Mouse (Mus musculus): Measurements from ENCODE around the gene Sec22c. TPM values are rescaled to one million over a fixed set of nuclear protein-coding genes. Genes with fewer than 3 reads are reported as not detected.

Gene Sec22c
- polyA plus RNA-seq, 1 experiment from 2014 or later: 7.4 TPM

GRCm38 (mm10) chr9:121682037-121682680, 23.1 kb downstream of the Sec22c start:
- ATAC-seq (replicated peaks; ENCODE audit: low FRiP score, low read depth) (no peak), DNase-seq (ENCODE audit: low spot score) (no peak)
- no peak for TF ChIP-seq CTCF (IDR thresholded peaks at IDR 0.05; ENCODE audit: low read depth)
- Histone ChIP-seq H3K36me3 (ENCODE audit: insufficient read depth, low read length) (peaks cover 7% of the 10 kb centered on the region; the same call in 1 of the 2 replicates), H3K4me2 (ENCODE audit: low read length) (no peak overlapping the region), H3K27ac (no peak overlapping the region), H3K27me3 (ENCODE audit: insufficient read depth, low read length) (no peaks in the 10 kb centered on the region), H3K4me3 (replicated peaks; ENCODE audit: low read depth, low read length) (no peak overlapping the region), H3K9me3 (replicated peaks; ENCODE audit: low read length) (no peaks in the 10 kb centered on the region), H3K4me1 (replicated peaks; ENCODE audit: insufficient read depth, low read length) (no peaks in the 10 kb centered on the region), H3K9ac (ENCODE audit: low read depth, low read length) (no peak overlapping the region)
- WGBS: 80% methylated on average over 18 of the region's 18 CpGs

- H3K27me3 ChIP-seq (ENCODE audit: insufficient read depth, low read length): no peaks in the 10 kb centered on the region
- no peak overlapping the region for H3K4me2 ChIP-seq (ENCODE audit: low read length)
- H3K4me1 ChIP-seq (replicated peaks; ENCODE audit: insufficient read depth, low read length): no peaks in the 10 kb centered on the region
- DNase-seq (ENCODE audit: low spot score) (no peak), ATAC-seq (replicated peaks; ENCODE audit: low FRiP score, low read depth) (no peak)
- H3K27ac ChIP-seq: no peak overlapping the region
- H3K36me3 ChIP-seq (ENCODE audit: insufficient read depth, low read length): peaks cover 7% of the 10 kb centered on the region; the same call in 1 of the 2 replicates
- H3K4me3 ChIP-seq (replicated peaks; ENCODE audit: low read depth, low read length): no peak overlapping the region
- H3K9me3 ChIP-seq (replicated peaks; ENCODE audit: low read length): no peaks in the 10 kb centered on the region
- TF ChIP-seq CTCF (IDR thresholded peaks at IDR 0.05; ENCODE audit: low read depth): no peak
- WGBS: 73% methylated on average over 8 of the region's 8 CpGs
- no peak overlapping the region for H3K9ac ChIP-seq (ENCODE audit: low read depth, low read length)
Measured at GRCm38 (mm10) chr9:121681191-121681590, 24.1 kb downstream of the Sec22c start.

GRCm38 (mm10) chr9:121679549-121679948, 25.7 kb downstream of the Sec22c start:
- no peak overlapping the region for H3K4me3 ChIP-seq (replicated peaks; ENCODE audit: low read depth, low read length)
- no peak overlapping the region for H3K9ac ChIP-seq (ENCODE audit: low read depth, low read length)
- H3K9me3 ChIP-seq (replicated peaks; ENCODE audit: low read length): no peaks in the 10 kb centered on the region
- ATAC-seq (replicated peaks; ENCODE audit: low FRiP score, low read depth) (peak; percentile 65), DNase-seq (ENCODE audit: low spot score) (peak; percentile 87)
- H3K36me3 ChIP-seq (ENCODE audit: insufficient read depth, low read length): peaks cover 3% of the 10 kb centered on the region; the same call in 1 of the 2 replicates
- WGBS: 28% methylated on average over 6 of the region's 6 CpGs
- H3K27ac ChIP-seq: no peak overlapping the region
- no peak overlapping the region for H3K4me2 ChIP-seq (ENCODE audit: low read length)
- H3K4me1 ChIP-seq (replicated peaks; ENCODE audit: insufficient read depth, low read length): no peaks in the 10 kb centered on the region
- TF ChIP-seq CTCF (IDR thresholded peaks at IDR 0.05; ENCODE audit: low read depth): peak; percentile 86
- no peaks in the 10 kb centered on the region for H3K27me3 ChIP-seq (ENCODE audit: insufficient read depth, low read length)

GRCm38 (mm10) chr9:121677476-121677875, 27.8 kb downstream of the Sec22c start:
- Histone ChIP-seq H3K27ac (no peak overlapping the region), H3K9me3 (replicated peaks; ENCODE audit: low read length) (no peaks in the 10 kb centered on the region), H3K4me3 (replicated peaks; ENCODE audit: low read depth, low read length) (no peak overlapping the region), H3K27me3 (ENCODE audit: insufficient read depth, low read length) (no peaks in the 10 kb centered on the region), H3K4me2 (ENCODE audit: low read length) (no peak overlapping the region), H3K9ac (ENCODE audit: low read depth, low read length) (no peak overlapping the region), H3K36me3 (ENCODE audit: insufficient read depth, low read length) (no peaks in the 10 kb centered on the region), H3K4me1 (replicated peaks; ENCODE audit: insufficient read depth, low read length) (no peaks in the 10 kb centered on the region)
- WGBS: 64% methylated on average over 8 of the region's 8 CpGs
- no peak for TF ChIP-seq CTCF (IDR thresholded peaks at IDR 0.05; ENCODE audit: low read depth)
- DNase-seq (ENCODE audit: low spot score): no peak
- no peak for ATAC-seq (replicated peaks; ENCODE audit: low FRiP score, low read depth)

GRCm38 (mm10) chr9:121677069-121677468, 28.2 kb downstream of the Sec22c start:
- Histone ChIP-seq H3K27me3 (ENCODE audit: insufficient read depth, low read length) (no peaks in the 10 kb centered on the region), H3K4me3 (replicated peaks; ENCODE audit: low read depth, low read length) (no peak overlapping the region), H3K36me3 (ENCODE audit: insufficient read depth, low read length) (no peaks in the 10 kb centered on the region), H3K9me3 (replicated peaks; ENCODE audit: low read length) (no peaks in the 10 kb centered on the region), H3K27ac (no peak overlapping the region), H3K4me1 (replicated peaks; ENCODE audit: insufficient read depth, low read length) (no peaks in the 10 kb centered on the region; the same call in 1 of the 2 replicates), H3K9ac (ENCODE audit: low read depth, low read length) (no peak overlapping the region), H3K4me2 (ENCODE audit: low read length) (no peak overlapping the region)
- no peak for TF ChIP-seq CTCF (IDR thresholded peaks at IDR 0.05; ENCODE audit: low read depth)
- DNase-seq (ENCODE audit: low spot score) (peak; percentile 23), ATAC-seq (replicated peaks; ENCODE audit: low FRiP score, low read depth) (no peak)
- WGBS: 38% methylated on average over 4 of the region's 4 CpGs

- Histone ChIP-seq H3K36me3 (ENCODE audit: insufficient read depth, low read length) (no peaks in the 10 kb centered on the region), H3K4me1 (replicated peaks; ENCODE audit: insufficient read depth, low read length) (no peaks in the 10 kb centered on the region; the same call in 1 of the 2 replicates), H3K4me2 (ENCODE audit: low read length) (no peak overlapping the region), H3K27ac (no peak overlapping the region), H3K9ac (ENCODE audit: low read depth, low read length) (no peak overlapping the region), H3K27me3 (ENCODE audit: insufficient read depth, low read length) (no peaks in the 10 kb centered on the region; the same call in 1 of the 2 replicates), H3K4me3 (replicated peaks; ENCODE audit: low read depth, low read length) (no peak overlapping the region), H3K9me3 (replicated peaks; ENCODE audit: low read length) (no peaks in the 10 kb centered on the region)
- TF ChIP-seq CTCF (IDR thresholded peaks at IDR 0.05; ENCODE audit: low read depth): no peak
- WGBS: 83% methylated on average over 2 of the region's 2 CpGs
- DNase-seq (ENCODE audit: low spot score): no peak
- ATAC-seq (replicated peaks; ENCODE audit: low FRiP score, low read depth): no peak
Measured at GRCm38 (mm10) chr9:121675556-121675955, 29.7 kb downstream of the Sec22c start.
